22 mouse cellular contexts compared by ENCODE assay signal in the genomic region with DNA sequence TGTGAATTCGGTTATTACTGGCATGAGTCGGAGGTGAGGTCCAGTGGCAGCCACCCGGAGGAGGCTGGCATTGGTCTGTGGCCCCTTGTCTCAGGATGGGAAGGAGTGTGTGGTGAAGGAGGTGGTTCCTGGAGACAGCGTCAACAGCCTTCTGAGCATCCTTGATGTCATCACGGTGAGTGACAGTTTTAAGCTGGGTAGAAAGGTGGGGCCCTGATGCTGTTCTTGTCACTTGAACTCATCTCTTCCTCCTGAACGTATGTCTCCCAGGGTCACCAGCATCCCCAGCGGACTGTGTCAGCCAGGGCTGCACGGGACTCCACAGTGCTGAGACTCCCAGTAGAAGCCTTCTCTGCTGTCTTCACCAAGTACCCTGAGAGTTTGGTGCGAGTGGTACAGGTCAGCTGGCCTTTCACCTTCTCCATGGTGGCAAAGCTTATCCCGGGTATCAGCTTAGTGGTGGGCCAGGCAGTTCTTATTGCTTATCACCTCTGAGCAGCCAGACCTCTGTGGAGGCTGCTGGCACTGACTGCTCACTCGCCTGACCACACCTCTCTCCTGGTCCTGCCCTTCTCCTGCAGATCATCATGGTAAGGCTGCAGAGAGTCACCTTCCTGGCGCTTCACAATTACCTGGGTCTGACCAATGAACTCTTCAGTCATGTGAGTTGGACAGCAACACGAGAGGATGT. TPM values are rescaled to one million over a fixed set of nuclear protein-coding genes. Genes with fewer than 3 reads are reported as not detected.
DNase-seq lines count a peak whose midpoint lies in the region; ATAC-seq lines count a peak whose summit lies in the region.
"Had no signal": no experiment of that assay in that cellular context is flagged by ENCODE, and none has a peak within 500 bp of the region (broad histone marks: within the 10 kb centered on the region; RNA-seq: fewer than 3 reads in every experiment).

No protein-coding gene starts in this region.

- H3K27ac ChIP-seq in kidney, embryonic 15.5 days: no peak overlapping the region
- H3K27ac ChIP-seq in intestine, embryonic 16.5 days (ENCODE audit: low read length): no peak overlapping the region
- no peak overlapping the region for H3K27ac ChIP-seq in stomach, embryonic 16.5 days (ENCODE audit: low read length)
- no peak overlapping the region for H3K27ac ChIP-seq in forebrain, embryonic 14.5 days (ENCODE audit: low read depth, low read length)
- H3K27ac ChIP-seq: left cerebral cortex, adult 2 months; limb, embryonic 13.5 days; midbrain, embryonic 13.5 days had no signal

- peaks cover 65% of the 10 kb centered on the region for H3K36me3 ChIP-seq in kidney, embryonic 15.5 days
- H3K36me3 ChIP-seq in intestine, embryonic 16.5 days (ENCODE audit: control insufficient read depth, insufficient read depth, low read length): peaks cover 19% of the 10 kb centered on the region
- peaks cover 30% of the 10 kb centered on the region for H3K36me3 ChIP-seq in stomach, embryonic 16.5 days (ENCODE audit: control insufficient read depth, insufficient read depth, low read length)
- H3K36me3 ChIP-seq in forebrain, embryonic 14.5 days (ENCODE audit: control insufficient read depth, insufficient read depth, low read length): peaks cover 36% of the 10 kb centered on the region

- no peaks in the 10 kb centered on the region for H3K9me3 ChIP-seq in kidney, embryonic 15.5 days (replicated peaks)
- H3K9me3 ChIP-seq in intestine, embryonic 16.5 days (ENCODE audit: control insufficient read depth, low read length): no peaks in the 10 kb centered on the region
- H3K9me3 ChIP-seq in stomach, embryonic 16.5 days (replicated peaks; ENCODE audit: control insufficient read depth, low read length): no peaks in the 10 kb centered on the region
- H3K9me3 ChIP-seq in forebrain, embryonic 14.5 days (replicated peaks; ENCODE audit: control insufficient read depth, low read length): no peaks in the 10 kb centered on the region
- H3K9me3 ChIP-seq: limb, embryonic 13.5 days; midbrain, embryonic 13.5 days had no signal

- DNase-seq in kidney, postnatal 36 days: no peak
- DNase-seq in ovary, postnatal 36 days (ENCODE audit: low spot score): no peak
- DNase-seq in lung, postnatal 10 days: no peak
- no peak for DNase-seq in forebrain, embryonic 14.5 days (ENCODE audit: low spot score)
- DNase-seq: cerebellum, adult 8-10 months; embryo, embryonic 11 days; gastrocnemius, postnatal 10 days; heart, postnatal 14 days; kidney, adult 8-10 months; lung, postnatal 14 days; right cerebral cortex, adult 18-20 months; thymus, postnatal 25 days had no signal

- no peak overlapping the region for H3K4me2 ChIP-seq in kidney, embryonic 15.5 days
- H3K4me2 ChIP-seq in intestine, embryonic 16.5 days (ENCODE audit: low read depth, low read length): no peak overlapping the region
- H3K4me2 ChIP-seq in stomach, embryonic 16.5 days (ENCODE audit: low read depth, low read length): no peak overlapping the region
- H3K4me2 ChIP-seq in forebrain, embryonic 14.5 days (ENCODE audit: low read length): no peak overlapping the region
- H3K4me2 ChIP-seq: limb, embryonic 13.5 days; midbrain, embryonic 13.5 days had no signal

- WGBS in kidney, embryonic 15.5 days: 91% methylated on average over 13 of the region's 13 CpGs
- 90% methylated on average over 13 of the region's 13 CpGs for WGBS in intestine, embryonic 16.5 days
- WGBS in stomach, embryonic 16.5 days: 87% methylated on average over 13 of the region's 13 CpGs
- WGBS in forebrain, embryonic 14.5 days: 91% methylated on average over 13 of the region's 13 CpGs

- no peak overlapping the region for H3K4me3 ChIP-seq in kidney, embryonic 15.5 days (replicated peaks)
- no peak overlapping the region for H3K4me3 ChIP-seq in intestine, embryonic 16.5 days (ENCODE audit: low read length)
- no peak overlapping the region for H3K4me3 ChIP-seq in stomach, embryonic 16.5 days (replicated peaks; ENCODE audit: low read length)
- H3K4me3 ChIP-seq in forebrain, embryonic 14.5 days (ENCODE audit: low read depth, low read length): no peak overlapping the region
- H3K4me3 ChIP-seq: left cerebral cortex, adult 2 months; limb, embryonic 13.5 days; midbrain, embryonic 13.5 days; myocyte had no signal

- no peak overlapping the region for H3K9ac ChIP-seq in kidney, embryonic 15.5 days
- H3K9ac ChIP-seq in intestine, embryonic 16.5 days (ENCODE audit: low read depth, low read length): no peak overlapping the region
- no peak overlapping the region for H3K9ac ChIP-seq in stomach, embryonic 16.5 days (ENCODE audit: low read length)
- no peak overlapping the region for H3K9ac ChIP-seq in forebrain, embryonic 14.5 days (ENCODE audit: low read length)
- H3K9ac ChIP-seq: limb, embryonic 13.5 days; midbrain, embryonic 13.5 days had no signal

- peaks cover 5% of the 10 kb centered on the region for H3K4me1 ChIP-seq in kidney, embryonic 15.5 days
- H3K4me1 ChIP-seq in intestine, embryonic 16.5 days (ENCODE audit: control insufficient read depth, insufficient read depth, low read length): no peaks in the 10 kb centered on the region
- peaks cover 3% of the 10 kb centered on the region; the same call in 1 of the 2 replicates for H3K4me1 ChIP-seq in stomach, embryonic 16.5 days (ENCODE audit: control insufficient read depth, insufficient read depth, low read length)
- no peaks in the 10 kb centered on the region for H3K4me1 ChIP-seq in forebrain, embryonic 14.5 days (ENCODE audit: control insufficient read depth, insufficient read depth, low read length)

- no peaks in the 10 kb centered on the region for H3K27me3 ChIP-seq in kidney, embryonic 15.5 days
- no peaks in the 10 kb centered on the region for H3K27me3 ChIP-seq in intestine, embryonic 16.5 days (replicated peaks; ENCODE audit: control insufficient read depth, insufficient read depth, low read length)
- H3K27me3 ChIP-seq in stomach, embryonic 16.5 days (ENCODE audit: control insufficient read depth, insufficient read depth, low read length): no peaks in the 10 kb centered on the region
- H3K27me3 ChIP-seq in forebrain, embryonic 14.5 days (replicated peaks; ENCODE audit: control insufficient read depth, insufficient read depth, low read length): no peaks in the 10 kb centered on the region
- H3K27me3 ChIP-seq: limb, embryonic 13.5 days; midbrain, embryonic 13.5 days had no signal

- ATAC-seq in kidney, embryonic 15.5 days (replicated peaks; ENCODE audit: low FRiP score): peak; percentile 75; the same call in 1 of the 2 replicates
- ATAC-seq in intestine, embryonic 16.5 days: peak; percentile 70
- peak; percentile 70 for ATAC-seq in megakaryocyte, adult 5-6 weeks (ENCODE audit: poor library complexity, severe bottlenecking)
- peak; percentile 53; the same call in 1 of the 2 replicates for ATAC-seq in stomach, embryonic 16.5 days (ENCODE audit: insufficient read depth, low FRiP score)
- no peak for ATAC-seq in forebrain, embryonic 14.5 days
- ATAC-seq: hindbrain, embryonic 16.5 days; midbrain, embryonic 13.5 days had no signal

RNA-seq across cellular contexts. Expression of gene Pnpla6, which starts 7.0 kb away (rescaled TPM):
- 29.4 and 38.3 TPM in 2 replicates for polyA plus RNA-seq in kidney, embryonic 15.5 days (2015; fragmentation: Nextera tagmentation; extraction: Ambion mirVana)
- polyA plus RNA-seq in intestine, embryonic 16.5 days (2015; fragmentation: Nextera tagmentation; extraction: Ambion mirVana): 39.9 and 43.3 TPM in 2 replicates
- total RNA-seq in megakaryocyte, adult 5-6 weeks (2015): 9.5 and 13.9 TPM in 2 replicates
- 9.2 and 15.6 TPM in 2 replicates for total RNA-seq in megakaryocyte, adult 5-6 weeks (2017)
- 36.0 and 37.6 TPM in 2 replicates for polyA plus RNA-seq in stomach, embryonic 16.5 days (2015; fragmentation: Nextera tagmentation; extraction: Ambion mirVana)
- polyA plus RNA-seq in forebrain, embryonic 14.5 days (2014; fragmentation: Nextera tagmentation; extraction: Ambion mirVana): 16.7 and 20.7 TPM in 2 replicates

RNA-seq across cellular contexts. Expression of gene Mcoln1, which starts 21.9 kb away (rescaled TPM):
- 56.0 and 57.1 TPM in 2 replicates for polyA plus RNA-seq in kidney, embryonic 15.5 days (2015; fragmentation: Nextera tagmentation; extraction: Ambion mirVana)
- 73.6 and 94.9 TPM in 2 replicates for polyA plus RNA-seq in intestine, embryonic 16.5 days (2015; fragmentation: Nextera tagmentation; extraction: Ambion mirVana)
- 20.1 and 22.7 TPM in 2 replicates for total RNA-seq in megakaryocyte, adult 5-6 weeks (2015)
- total RNA-seq in megakaryocyte, adult 5-6 weeks (2017): 32.9 and 42.3 TPM in 2 replicates
- 42.4 and 51.4 TPM in 2 replicates for polyA plus RNA-seq in stomach, embryonic 16.5 days (2015; fragmentation: Nextera tagmentation; extraction: Ambion mirVana)
- 50.5 and 52.2 TPM in 2 replicates for polyA plus RNA-seq in forebrain, embryonic 14.5 days (2014; fragmentation: Nextera tagmentation; extraction: Ambion mirVana)

RNA-seq across cellular contexts. Expression of gene Zfp358, which starts 29.2 kb away (rescaled TPM):
- 47.3 and 50.0 TPM in 2 replicates for polyA plus RNA-seq in kidney, embryonic 15.5 days (2015; fragmentation: Nextera tagmentation; extraction: Ambion mirVana)
- polyA plus RNA-seq in intestine, embryonic 16.5 days (2015; fragmentation: Nextera tagmentation; extraction: Ambion mirVana): 30.3 and 31.4 TPM in 2 replicates
- total RNA-seq in megakaryocyte, adult 5-6 weeks (2015): 6.7 and 7.9 TPM in 2 replicates
- total RNA-seq in megakaryocyte, adult 5-6 weeks (2017): 2.4 and 3.3 TPM in 2 replicates
- 32.1 and 32.4 TPM in 2 replicates for polyA plus RNA-seq in stomach, embryonic 16.5 days (2015; fragmentation: Nextera tagmentation; extraction: Ambion mirVana)
- polyA plus RNA-seq in forebrain, embryonic 14.5 days (2014; fragmentation: Nextera tagmentation; extraction: Ambion mirVana): 66.2 and 66.5 TPM in 2 replicates

RNA-seq across cellular contexts. Expression of gene C330021F23Rik, which starts 45.6 kb away (rescaled TPM):
- 7.5 and 8.3 TPM in 2 replicates for polyA plus RNA-seq in kidney, embryonic 15.5 days (2015; fragmentation: Nextera tagmentation; extraction: Ambion mirVana)
- polyA plus RNA-seq in intestine, embryonic 16.5 days (2015; fragmentation: Nextera tagmentation; extraction: Ambion mirVana): 5.7 and 6.1 TPM in 2 replicates
- not detected in 2 replicates for total RNA-seq in megakaryocyte, adult 5-6 weeks (2015)
- not detected in 2 replicates for total RNA-seq in megakaryocyte, adult 5-6 weeks (2017)
- 0.97 and 1.1 TPM in 2 replicates for polyA plus RNA-seq in stomach, embryonic 16.5 days (2015; fragmentation: Nextera tagmentation; extraction: Ambion mirVana)
- polyA plus RNA-seq in forebrain, embryonic 14.5 days (2014; fragmentation: Nextera tagmentation; extraction: Ambion mirVana): 0.54 and 1.3 TPM in 2 replicates
- total RNA-seq: left cerebral cortex, adult 2 months had no signal

RNA-seq across cellular contexts. Expression of gene Tex45, which starts 51.5 kb away (rescaled TPM):
- not detected in 2 replicates for polyA plus RNA-seq in kidney, embryonic 15.5 days (2015; fragmentation: Nextera tagmentation; extraction: Ambion mirVana)
- polyA plus RNA-seq in intestine, embryonic 16.5 days (2015; fragmentation: Nextera tagmentation; extraction: Ambion mirVana): not detected in 2 replicates
- not detected in 2 replicates for total RNA-seq in megakaryocyte, adult 5-6 weeks (2015)
- not detected in 2 replicates for total RNA-seq in megakaryocyte, adult 5-6 weeks (2017)
- not detected in 2 replicates for polyA plus RNA-seq in stomach, embryonic 16.5 days (2015; fragmentation: Nextera tagmentation; extraction: Ambion mirVana)
- polyA plus RNA-seq in forebrain, embryonic 14.5 days (2014; fragmentation: Nextera tagmentation; extraction: Ambion mirVana): 0.14 and 0.18 TPM in 2 replicates
- total RNA-seq: adrenal gland, adult 18-20 months; heart, postnatal 14 days had no signal
- polyA plus RNA-seq: limb, embryonic 13.5 days; myocyte had no signal
